Mouse (Mus musculus): ENCODE results near the gene Dynlt1f. TPM values are rescaled to one million over a fixed set of nuclear protein-coding genes. Genes with fewer than 3 reads are reported as not detected.
"Not testable (repeated sequence)": the region's sequence is repeated elsewhere in the genome, so short reads cannot be mapped to it uniquely, and the experiment has no call there.

Dynlt1f gene
- total and polyA plus RNA-seq, 3 experiments: 4.2 to 98.6 (median 44.3) TPM

DNA sequence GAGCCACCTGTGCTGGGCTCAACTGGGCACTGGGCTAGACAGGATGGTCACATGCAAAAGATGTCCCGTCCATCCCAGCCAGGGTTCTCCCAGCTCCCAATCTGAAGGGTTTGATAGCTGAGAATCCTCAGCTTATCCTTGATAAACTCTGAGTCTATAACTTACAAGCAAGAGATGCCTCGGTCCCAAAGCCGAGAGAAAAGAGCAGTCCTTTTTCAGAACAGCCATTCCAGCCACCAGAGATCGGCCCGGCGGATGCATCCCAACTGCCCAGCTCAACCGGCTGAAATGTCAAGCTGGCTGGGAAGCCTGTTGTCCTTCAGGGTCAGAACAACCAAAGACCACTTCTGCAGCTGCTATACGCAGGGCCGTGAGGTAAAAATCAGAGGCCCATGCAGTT is 11.5 kb downstream of the Dynlt1f start:
- H3K4me3 ChIP-seq (ENCODE audit: low read depth, low read length); H3K27me3 ChIP-seq (ENCODE audit: insufficient read depth, low read length); DNase-seq (ENCODE audit: low spot score); ATAC-seq (ENCODE audit: extremely low read depth, insufficient number of reproducible peaks, low FRiP score, poor library complexity, severe bottlenecking); H3K36me3 ChIP-seq (replicated peaks); H3K4me1 ChIP-seq (ENCODE audit: insufficient read depth, low read depth, low read length); H3K9me3 ChIP-seq (replicated peaks): not testable (repeated sequence)

DNA sequence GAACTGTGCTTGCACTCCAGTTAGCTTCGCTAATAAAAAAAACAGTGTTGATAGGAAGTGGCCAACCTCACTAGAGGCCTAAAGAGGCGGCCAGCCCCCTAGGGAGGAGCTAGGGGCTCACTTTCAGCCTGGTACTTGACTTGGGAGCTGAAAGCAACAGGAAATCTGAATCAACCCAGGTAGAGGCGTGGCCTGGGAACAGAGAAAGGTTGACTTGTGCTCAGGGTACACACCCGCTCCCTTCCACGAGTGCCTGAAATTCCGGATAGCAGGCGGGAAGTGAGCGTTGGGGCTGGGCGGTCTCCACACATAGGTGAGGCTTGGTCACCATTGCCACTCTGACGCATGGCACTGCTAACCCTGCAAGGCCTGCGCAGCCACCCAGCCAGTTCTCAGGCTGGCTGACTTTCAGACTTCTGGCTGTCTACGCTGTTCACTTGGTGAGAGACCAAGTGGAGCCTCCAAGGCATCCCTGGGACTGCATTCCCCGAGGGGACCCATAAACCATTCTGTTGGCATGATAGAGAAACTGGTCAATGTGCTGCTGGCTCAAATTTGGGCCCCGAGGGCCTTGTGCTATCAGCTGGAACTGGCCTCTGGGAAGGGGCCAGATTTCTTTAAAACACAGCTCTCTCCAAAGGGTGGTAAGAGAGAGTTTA is 14.8 kb downstream of the Dynlt1f start:
- H3K9me3 ChIP-seq (replicated peaks); H3K4me3 ChIP-seq (ENCODE audit: low read depth, low read length); H3K4me1 ChIP-seq (ENCODE audit: insufficient read depth, low read depth, low read length); H3K27me3 ChIP-seq (ENCODE audit: insufficient read depth, low read length); ATAC-seq (ENCODE audit: extremely low read depth, insufficient number of reproducible peaks, low FRiP score, poor library complexity, severe bottlenecking); H3K36me3 ChIP-seq (replicated peaks); DNase-seq (ENCODE audit: low spot score): not testable (repeated sequence)

DNA sequence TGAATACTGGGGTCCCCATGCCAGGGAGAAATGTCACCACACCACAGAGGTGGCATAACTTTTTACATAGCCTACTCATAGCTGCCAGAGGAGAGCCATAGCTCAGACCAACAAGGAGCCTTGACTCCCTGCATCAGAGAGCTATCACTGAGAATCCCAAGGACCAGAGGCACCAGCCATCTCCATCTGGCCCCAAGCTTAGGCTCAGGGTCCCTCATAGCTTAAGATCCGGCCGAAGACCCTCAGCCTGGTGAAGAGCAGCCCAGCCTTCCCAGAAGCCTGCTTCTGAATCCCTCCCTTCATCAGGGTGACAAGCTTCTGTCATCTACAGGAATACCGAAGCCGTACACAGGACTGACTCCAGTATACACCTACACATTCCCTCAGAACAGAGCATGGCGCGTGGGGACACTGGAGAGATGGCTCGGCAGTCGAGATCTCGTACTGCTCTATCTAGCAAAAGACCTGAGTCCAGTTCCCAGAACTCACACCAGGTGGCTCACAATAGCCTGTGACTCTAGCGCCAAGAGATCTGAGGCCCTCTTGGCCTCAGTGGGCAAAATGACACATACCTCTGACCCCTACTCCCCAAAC is 15.6 kb downstream of the Dynlt1f start:
- DNase-seq (ENCODE audit: low spot score); H3K9me3 ChIP-seq (replicated peaks); H3K4me3 ChIP-seq (ENCODE audit: low read depth, low read length); H3K4me1 ChIP-seq (ENCODE audit: insufficient read depth, low read depth, low read length); H3K36me3 ChIP-seq (replicated peaks); ATAC-seq (ENCODE audit: extremely low read depth, insufficient number of reproducible peaks, low FRiP score, poor library complexity, severe bottlenecking); H3K27me3 ChIP-seq (ENCODE audit: insufficient read depth, low read length): not testable (repeated sequence)

DNA sequence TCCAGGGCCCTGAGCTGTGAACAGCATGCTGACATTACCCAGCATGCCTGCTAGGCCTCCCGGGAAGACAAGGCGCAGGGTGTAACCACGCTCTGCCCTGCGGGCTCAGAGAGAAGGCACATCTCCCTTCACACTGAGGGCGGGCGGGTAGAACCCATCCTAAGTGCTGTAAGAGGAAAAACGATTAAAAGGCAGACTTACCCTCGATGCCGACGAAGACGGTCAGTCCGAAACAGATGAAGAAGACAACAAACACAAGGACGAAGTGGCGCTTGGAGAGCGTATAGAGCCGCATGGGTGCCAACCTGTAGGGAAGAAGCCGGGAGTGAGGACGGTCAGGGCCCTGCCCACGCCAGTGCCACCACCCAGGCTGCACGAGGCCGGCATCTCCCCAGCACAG is 16.2 kb downstream of the Dynlt1f start:
- not testable (repeated sequence) for H3K4me3 ChIP-seq (ENCODE audit: low read depth, low read length); H3K9me3 ChIP-seq (replicated peaks); H3K36me3 ChIP-seq (replicated peaks); DNase-seq (ENCODE audit: low spot score); H3K4me1 ChIP-seq (ENCODE audit: insufficient read depth, low read depth, low read length); H3K27me3 ChIP-seq (ENCODE audit: insufficient read depth, low read length); ATAC-seq (ENCODE audit: extremely low read depth, insufficient number of reproducible peaks, low FRiP score, poor library complexity, severe bottlenecking)

DNA sequence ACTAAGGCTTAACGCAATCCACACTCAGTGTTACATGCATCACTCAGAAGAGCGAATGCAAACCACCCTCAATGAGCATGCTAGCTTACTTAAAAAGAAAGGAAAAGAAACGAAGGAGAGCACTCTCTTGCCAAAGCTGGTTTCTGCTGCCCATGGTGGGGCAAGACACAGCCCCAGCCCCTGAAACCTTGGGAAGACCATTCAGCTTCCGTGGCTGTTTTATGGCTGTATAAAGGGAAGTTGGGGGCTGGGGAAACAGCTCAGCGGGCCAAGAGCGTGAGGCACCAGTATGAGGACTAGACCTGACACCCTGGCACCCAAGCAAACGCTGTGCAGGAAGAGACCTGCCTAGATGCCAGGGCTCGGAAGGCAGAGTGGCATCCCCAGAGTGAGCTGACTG is 17.3 kb downstream of the Dynlt1f start:
- not testable (repeated sequence) for H3K4me3 ChIP-seq (ENCODE audit: low read depth, low read length); H3K27me3 ChIP-seq (ENCODE audit: insufficient read depth, low read length); ATAC-seq (ENCODE audit: extremely low read depth, insufficient number of reproducible peaks, low FRiP score, poor library complexity, severe bottlenecking); H3K9me3 ChIP-seq (replicated peaks); H3K36me3 ChIP-seq (replicated peaks); H3K4me1 ChIP-seq (ENCODE audit: insufficient read depth, low read depth, low read length); DNase-seq (ENCODE audit: low spot score)

DNA sequence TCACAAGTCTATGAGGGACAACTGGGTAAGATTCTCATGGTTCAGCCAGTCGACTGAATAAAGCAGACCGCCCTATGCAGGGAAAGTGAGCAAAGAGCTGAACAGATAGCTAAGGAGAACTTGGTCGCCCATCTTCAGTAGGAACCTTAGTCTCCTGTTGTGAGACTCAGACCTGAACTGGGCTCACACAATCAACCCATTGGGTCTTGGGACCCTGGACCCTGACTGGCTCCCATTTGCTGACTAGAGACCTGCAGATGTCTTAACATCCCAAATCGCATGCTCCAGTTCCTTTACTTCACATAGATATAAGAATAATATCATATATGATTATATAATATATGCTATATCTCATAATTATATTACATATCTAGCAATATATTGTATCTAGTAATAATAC is 18.3 kb downstream of the Dynlt1f start:
- DNase-seq (ENCODE audit: low spot score): not testable (repeated sequence)

DNA sequence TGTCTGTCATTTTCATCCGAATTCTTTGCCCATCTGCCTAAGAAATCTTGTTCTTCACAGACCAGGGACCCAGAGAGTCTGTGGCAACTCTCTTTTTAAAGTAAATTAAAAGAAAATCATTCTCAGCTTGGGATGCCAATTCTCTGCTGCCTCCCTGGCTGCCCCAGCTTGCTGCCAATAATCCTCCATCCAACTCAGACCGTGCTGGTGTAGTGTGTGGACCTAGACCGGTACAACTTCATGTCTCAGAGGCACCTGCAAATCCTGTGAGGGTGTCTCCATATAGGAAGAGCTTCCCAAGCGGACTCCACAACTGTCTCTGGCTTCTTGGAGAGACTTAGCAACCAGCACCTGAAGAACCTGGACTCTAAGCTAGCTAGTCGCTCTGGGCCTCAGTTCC is 18.8 kb downstream of the Dynlt1f start:
- H3K27me3 ChIP-seq (ENCODE audit: insufficient read depth, low read length): peaks cover 6% of the 10 kb centered on the region; the same call in 1 of the 2 replicates
- no peaks in the 10 kb centered on the region for H3K36me3 ChIP-seq (replicated peaks)
- ATAC-seq (ENCODE audit: extremely low read depth, insufficient number of reproducible peaks, low FRiP score, poor library complexity, severe bottlenecking) (no peak), DNase-seq (ENCODE audit: low spot score) (no peak)
- TF ChIP-seq TAL1 (conservative IDR thresholded peaks at IDR 0.05; ENCODE audit: low read depth, low read length) (no peak), GATA1 (IDR thresholded peaks at IDR 0.05; ENCODE audit: borderline replicate concordance, low read length) (no peak), POLR2AphosphoS5 (IDR thresholded peaks at IDR 0.05; ENCODE audit: insufficient replicate concordance, low read depth, low read length) (no peak), CTCF (IDR thresholded peaks at IDR 0.05; ENCODE audit: low read depth, low read length) (no peak), GATA2 (IDR thresholded peaks at IDR 0.05; ENCODE audit: borderline replicate concordance, low read depth, low read length) (no peak)
- H3K4me3 ChIP-seq (ENCODE audit: low read depth, low read length): no peak overlapping the region
- H3K4me1 ChIP-seq (ENCODE audit: insufficient read depth, low read depth, low read length): no peaks in the 10 kb centered on the region
- H3K9me3 ChIP-seq (replicated peaks): no peaks in the 10 kb centered on the region

More for the DNA sequence above, 18.3 kb downstream of the Dynlt1f start:
- ATAC-seq (ENCODE audit: extremely low read depth, insufficient number of reproducible peaks, low FRiP score, poor library complexity, severe bottlenecking); H3K4me3 ChIP-seq (ENCODE audit: low read depth, low read length); H3K4me1 ChIP-seq (ENCODE audit: insufficient read depth, low read depth, low read length); H3K27me3 ChIP-seq (ENCODE audit: insufficient read depth, low read length); H3K36me3 ChIP-seq (replicated peaks); H3K9me3 ChIP-seq (replicated peaks): not testable (repeated sequence)

DNA sequence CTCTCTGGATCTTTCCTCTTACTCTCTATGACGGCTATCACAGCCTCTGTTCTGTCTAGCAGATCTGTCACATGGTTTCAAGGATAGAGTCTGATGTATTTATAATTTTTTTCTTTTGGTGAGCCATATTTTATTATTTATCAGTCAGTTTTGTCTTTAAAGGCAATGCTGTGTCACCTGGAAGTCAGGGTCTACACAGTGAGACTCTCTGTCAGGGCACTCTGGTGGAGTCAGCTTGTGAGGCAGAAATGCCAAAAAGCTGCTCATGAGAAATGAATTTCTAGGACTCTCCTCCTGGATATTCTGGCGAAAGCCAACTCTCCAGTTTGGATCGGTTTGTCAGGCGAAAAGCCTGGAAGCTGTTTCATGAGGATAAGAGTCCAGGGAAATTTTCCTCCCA is 19.9 kb downstream of the Dynlt1f start:
- H3K36me3 ChIP-seq (replicated peaks); ATAC-seq (ENCODE audit: extremely low read depth, insufficient number of reproducible peaks, low FRiP score, poor library complexity, severe bottlenecking); H3K27me3 ChIP-seq (ENCODE audit: insufficient read depth, low read length); H3K9me3 ChIP-seq (replicated peaks); H3K4me1 ChIP-seq (ENCODE audit: insufficient read depth, low read depth, low read length); DNase-seq (ENCODE audit: low spot score); H3K4me3 ChIP-seq (ENCODE audit: low read depth, low read length): not testable (repeated sequence)

DNA sequence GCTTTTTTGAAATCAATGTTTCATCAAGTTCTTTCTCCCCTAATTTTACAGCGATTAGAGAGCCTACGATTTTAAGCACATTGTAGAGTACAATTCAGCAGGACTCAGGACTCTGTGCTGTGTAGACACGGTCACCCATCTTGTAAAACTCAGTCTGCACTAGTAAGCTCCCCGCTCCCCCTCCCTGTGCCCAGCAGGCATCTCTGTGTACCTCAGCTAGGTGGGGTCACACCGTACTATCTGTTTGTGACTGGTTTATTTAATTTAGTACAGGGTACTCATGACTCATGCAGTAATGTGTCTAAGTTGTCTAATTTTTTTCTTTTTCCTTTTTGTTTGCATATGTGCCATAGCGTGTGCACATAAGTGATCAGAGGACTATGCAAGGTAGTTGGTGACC is 22.9 kb downstream of the Dynlt1f start:
- H3K9me3 ChIP-seq (replicated peaks); ATAC-seq (ENCODE audit: extremely low read depth, insufficient number of reproducible peaks, low FRiP score, poor library complexity, severe bottlenecking); DNase-seq (ENCODE audit: low spot score); H3K4me1 ChIP-seq (ENCODE audit: insufficient read depth, low read depth, low read length); H3K27me3 ChIP-seq (ENCODE audit: insufficient read depth, low read length); H3K4me3 ChIP-seq (ENCODE audit: low read depth, low read length); H3K36me3 ChIP-seq (replicated peaks): not testable (repeated sequence)

DNA sequence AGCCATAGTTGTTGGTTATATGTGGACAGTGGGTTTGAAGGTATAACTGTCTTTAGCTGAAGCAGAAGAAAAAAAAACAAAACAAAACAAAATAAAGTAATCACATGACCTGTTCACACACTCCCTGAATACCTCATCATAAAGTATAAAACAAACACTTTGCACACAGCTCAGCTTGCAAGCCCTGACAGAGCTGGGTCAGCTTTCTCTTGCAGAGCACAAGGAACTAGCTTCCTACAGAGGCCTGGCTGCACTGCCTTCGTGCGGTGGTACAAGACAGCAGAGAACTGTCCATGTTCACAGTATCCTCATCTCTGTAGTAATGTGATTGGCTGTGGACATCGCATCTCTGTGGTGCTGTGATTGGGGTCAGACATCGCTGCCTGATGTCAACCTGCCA is 25.3 kb downstream of the Dynlt1f start:
- H3K9me3 ChIP-seq (replicated peaks); DNase-seq (ENCODE audit: low spot score); H3K4me3 ChIP-seq (ENCODE audit: low read depth, low read length); H3K4me1 ChIP-seq (ENCODE audit: insufficient read depth, low read depth, low read length); H3K36me3 ChIP-seq (replicated peaks); H3K27me3 ChIP-seq (ENCODE audit: insufficient read depth, low read length): not testable (repeated sequence)
- ATAC-seq (ENCODE audit: extremely low read depth, insufficient number of reproducible peaks, low FRiP score, poor library complexity, severe bottlenecking): 0 out of 2 replicates have a peak, but pooled peaks have one; percentile 11

DNA sequence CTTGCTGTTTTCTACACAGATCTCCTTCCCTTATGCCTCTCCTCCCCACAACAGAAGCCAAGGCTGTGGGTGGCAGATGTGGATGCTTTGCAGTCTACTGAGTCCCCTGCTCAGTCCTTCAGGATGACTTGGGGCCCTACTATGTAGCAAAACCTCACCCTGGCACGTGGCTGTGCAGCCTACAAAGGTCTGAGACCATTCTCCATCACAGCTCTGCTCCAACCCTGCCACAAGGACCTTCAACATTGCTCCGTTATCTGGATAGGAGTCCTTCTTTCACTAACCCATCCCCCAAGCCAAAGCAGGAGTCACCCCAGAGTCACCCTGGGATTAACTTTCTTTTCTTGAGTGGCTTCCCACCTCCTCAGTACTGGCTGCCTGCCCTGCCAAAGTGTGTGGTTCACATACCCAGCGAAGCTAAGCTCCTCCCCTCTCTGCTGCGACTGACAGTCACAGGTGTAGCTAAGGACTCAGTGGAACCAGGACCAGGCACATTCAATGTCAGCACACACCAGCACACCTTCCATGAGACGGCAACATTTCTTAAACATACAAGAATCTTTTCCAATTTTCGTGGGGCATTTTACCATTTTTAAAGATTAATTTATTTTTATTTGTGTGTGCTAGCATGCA is 30.7 kb downstream of the Dynlt1f start:
- not testable (repeated sequence) for H3K27me3 ChIP-seq (ENCODE audit: insufficient read depth, low read length); H3K9me3 ChIP-seq (replicated peaks); ATAC-seq (ENCODE audit: extremely low read depth, insufficient number of reproducible peaks, low FRiP score, poor library complexity, severe bottlenecking); DNase-seq (ENCODE audit: low spot score); H3K36me3 ChIP-seq (replicated peaks); H3K4me1 ChIP-seq (ENCODE audit: insufficient read depth, low read depth, low read length); H3K4me3 ChIP-seq (ENCODE audit: low read depth, low read length)

All from G1E (cell line).